ENCODE assay signal across 9 mouse cellular contexts in genomic region chr12:89049279-89049678, GRCm38 (mm10).
DNase-seq lines count a peak whose midpoint lies in the region; ATAC-seq lines count a peak whose summit lies in the region.
"Had no signal": no experiment of that assay in that cellular context is flagged by ENCODE, and none has a peak within 500 bp of the region (broad histone marks: within the 10 kb centered on the region; RNA-seq: fewer than 3 reads in every experiment).

No protein-coding gene starts in this region.

- H3K27ac ChIP-seq in hindbrain, embryonic 16.5 days (ENCODE audit: low read depth, low read length), result no peak overlapping the region

- ATAC-seq in hindbrain, embryonic 16.5 days, result peak; percentile 85

- H3K36me3 ChIP-seq in hindbrain, embryonic 16.5 days (ENCODE audit: control insufficient read depth, insufficient read depth, low read length), result no peaks in the 10 kb centered on the region

- H3K4me2 ChIP-seq in hindbrain, embryonic 16.5 days (ENCODE audit: low read length), result no peak overlapping the region

- no peaks in the 10 kb centered on the region for H3K27me3 ChIP-seq in hindbrain, embryonic 16.5 days (replicated peaks; ENCODE audit: control insufficient read depth, insufficient read depth, low read length)

- no peak overlapping the region for H3K9ac ChIP-seq in hindbrain, embryonic 16.5 days (ENCODE audit: low read depth, low read length)

- no peaks in the 10 kb centered on the region for H3K9me3 ChIP-seq in hindbrain, embryonic 16.5 days (ENCODE audit: control insufficient read depth, low read length)

- no peak overlapping the region for H3K4me3 ChIP-seq in hindbrain, embryonic 16.5 days (ENCODE audit: low read length)
- H3K4me3 ChIP-seq: myocyte had no signal

- H3K4me1 ChIP-seq in hindbrain, embryonic 16.5 days (ENCODE audit: control insufficient read depth, insufficient read depth, low read depth, low read length), result no peaks in the 10 kb centered on the region; the same call in 1 of the 2 replicates

- DNase-seq in kidney, postnatal 14 days, result peak; percentile 1
- DNase-seq in kidney, adult 8-10 months, result no peak
- peak; percentile 59 for DNase-seq in ZHBTc4 (ENCODE audit: low read depth, low spot score)
- peak; percentile 88 to 91 for DNase-seq in cerebellum, postnatal 10 days
- DNase-seq in testis, postnatal 14 days (ENCODE audit: low spot score), result peak; percentile 35
- DNase-seq in natural killer cell, adult 2 months (ENCODE audit: low spot score in 2 of 2), result no peak
- DNase-seq in urinary bladder, postnatal 10 days (ENCODE audit: low spot score), result no peak

- 19% methylated on average over 3 of the region's 3 CpGs for WGBS in hindbrain, embryonic 16.5 days

Comparison
In these comparisons a context has a peak if more than half of its experiments do, and no peak if none do; other contexts are left out.
1. DNase-seq: peak in kidney, postnatal 14 days (single experiment), ZHBTc4 (single experiment), cerebellum, postnatal 10 days (2 of 2) and testis, postnatal 14 days (single experiment); none in kidney, adult 8-10 months (0 of 2), natural killer cell, adult 2 months (0 of 2) and urinary bladder, postnatal 10 days (single experiment).